Mouse (Mus musculus) small intestine, adult 2 months (tissue): ENCODE results near the gene Trmt11.
"Not testable (repeated sequence)": the region's sequence is repeated elsewhere in the genome, so short reads cannot be mapped to it uniquely, and the experiment has no call there.

Experiments
- CTCF ChIP-seq: fragments of 200-500 bp; IDR thresholded peaks from 2 replicates; pipeline ENCODE4 v1.5.1; 2012; ENCODE audit warnings: low read depth, mild to moderate bottlenecking, control low read depth, inconsistent platforms, low read length, moderate library complexity, mixed read lengths; ENCODE audit not compliant: insufficient replicate concordance, insufficient read length; ENCODE audit errors: extremely low read depth
- POLR2A ChIP-seq: fragments of 200-500 bp; IDR thresholded peaks from 2 replicates; pipeline ENCODE4 v1.6.1; 2012; ENCODE audit warnings: low read depth, mild to moderate bottlenecking, control low read depth, inconsistent platforms, low read length, moderate library complexity

DNA sequence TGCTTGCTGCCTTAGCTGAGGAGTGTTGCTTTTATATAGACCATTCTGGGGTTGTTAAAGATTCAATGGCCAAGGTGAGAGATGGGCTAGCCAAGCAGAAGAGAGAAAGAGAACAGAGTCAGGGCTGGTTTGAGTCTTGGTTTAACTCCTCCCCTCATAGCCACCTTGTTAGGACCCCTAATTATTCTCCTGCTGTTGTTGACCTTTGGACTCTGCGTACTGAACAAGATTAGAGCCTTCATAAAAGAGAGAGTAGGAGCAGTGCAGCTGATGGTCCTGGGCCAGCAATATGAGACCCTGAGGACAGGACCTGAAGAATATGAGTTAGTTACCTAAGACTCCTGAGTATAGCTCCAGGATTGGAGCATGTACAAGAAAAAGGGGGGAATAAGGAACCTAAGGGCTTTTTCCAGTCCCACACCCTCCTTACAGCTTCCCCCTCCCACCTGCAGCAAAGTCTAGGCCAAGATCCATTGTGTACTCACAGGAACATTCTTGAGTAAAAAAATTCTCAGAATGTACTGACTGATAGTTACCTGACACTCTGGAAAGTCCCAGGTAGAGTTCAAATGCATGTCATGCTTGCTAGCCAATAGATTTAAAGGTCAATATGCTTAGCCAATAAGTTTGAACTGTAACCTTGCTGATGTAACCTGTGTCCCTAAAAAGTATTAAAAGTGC is 36.1 kb upstream of the Trmt11 start:
- TF ChIP-seq POLR2A, CTCF: not testable (repeated sequence)
